Mouse (Mus musculus) urinary bladder, adult 2 months (tissue): ENCODE measurements around the gene Ttc24. TPM values are rescaled to one million over a fixed set of nuclear protein-coding genes. Genes with fewer than 3 reads are reported as not detected.

Experiments
- DNase-seq: peaks from one replicate; pipeline ENCODE4 v3.0.0; 2022; ENCODE audit warnings: low spot score
- polyA plus RNA-seq: library from polyadenylated mRNA; depleted of rRNA; stranded (reverse); fragments of >200 nt; gene quantifications from 2 replicates; pipeline ENCODE4 v1.2.3, GENCODE M21; 2012

Gene Ttc24
- polyA plus RNA-seq, 1 experiment = not detected

DNA sequence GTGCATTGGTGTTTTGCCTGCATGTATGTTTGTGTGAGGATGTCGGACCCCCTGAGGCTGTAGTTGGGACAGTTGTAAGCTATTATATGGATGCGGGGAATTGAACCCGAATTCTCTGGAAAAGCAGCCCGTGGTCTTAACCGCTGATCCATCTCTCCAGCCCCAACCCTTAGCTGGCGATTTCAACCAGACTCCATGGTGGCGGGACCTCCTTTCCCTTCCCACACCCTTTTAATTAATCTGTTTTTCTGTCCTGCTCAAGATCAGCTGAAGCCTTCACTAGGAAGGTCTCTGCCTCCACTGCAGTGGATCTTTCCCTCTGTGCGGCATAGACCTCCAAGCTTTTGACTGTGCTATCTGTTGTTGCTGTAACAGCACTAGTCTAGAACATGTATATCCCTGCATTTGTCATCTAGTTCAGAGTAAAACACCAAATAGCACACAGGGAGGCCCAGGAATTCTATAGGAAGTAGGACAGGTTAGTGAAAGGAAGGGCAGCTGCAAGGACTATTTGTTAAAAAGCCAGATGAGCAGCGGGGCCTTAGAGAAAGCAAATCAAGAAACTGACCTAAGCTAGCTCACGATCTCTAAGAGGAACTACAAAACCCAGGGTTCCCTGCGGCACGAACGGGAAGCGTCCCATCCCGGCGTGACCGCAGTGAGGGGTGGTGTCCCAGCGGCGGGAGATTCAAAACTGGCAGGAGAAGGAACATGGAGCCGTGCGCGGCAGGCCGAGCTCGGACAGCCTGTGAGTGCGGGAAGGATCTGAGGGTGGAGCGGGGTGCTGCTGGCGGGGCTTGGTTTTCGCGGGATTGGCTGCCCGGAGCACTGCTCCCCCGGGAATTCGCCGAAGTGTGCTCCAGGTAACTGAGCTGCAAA is 3.5 kb upstream of the Ttc24 start, which contains the start of gene Iqgap3:
Gene Iqgap3, plus strand, starts transcription at position 627 of the 879 bp plus-strand sequence.
- DNase-seq = peak; percentile 70

DNA sequence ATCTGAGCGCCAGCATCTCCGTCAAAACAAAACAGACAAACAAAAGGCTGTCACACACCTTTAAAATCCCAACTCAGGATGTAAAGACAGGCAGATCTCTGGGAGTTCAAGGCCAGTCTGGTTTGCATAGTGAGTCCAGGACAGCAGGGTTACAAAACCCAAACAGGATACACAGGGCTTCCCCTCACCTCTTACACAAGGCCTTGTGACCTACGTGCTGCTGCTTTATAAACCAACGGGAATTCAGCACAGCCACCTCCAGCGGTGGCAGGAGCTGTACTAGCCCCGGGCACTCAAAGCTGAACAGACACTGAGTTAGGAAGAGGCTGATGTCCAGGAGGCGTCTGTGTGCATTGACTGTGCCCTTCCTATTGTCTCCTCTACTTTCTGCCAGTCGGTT is 663 bp downstream of the Ttc24 start:
- no peak for DNase-seq

- no peak for DNase-seq
Measured at GRCm38 (mm10) chr3:88074766-88075165, 3.3 kb downstream of the Ttc24 start.

- DNase-seq = no peak
Measured at GRCm38 (mm10) chr3:88074351-88074750, 3.8 kb downstream of the Ttc24 start.

- no peak for DNase-seq
Measured at GRCm38 (mm10) chr3:88073631-88074030, 4.5 kb downstream of the Ttc24 start.

- DNase-seq = peak; percentile 73
Measured at GRCm38 (mm10) chr3:88071783-88072182, 6.3 kb downstream of the Ttc24 start.

- no peak for DNase-seq
Measured at GRCm38 (mm10) chr3:88068386-88068785, 9.7 kb downstream of the Ttc24 start.

DNA sequence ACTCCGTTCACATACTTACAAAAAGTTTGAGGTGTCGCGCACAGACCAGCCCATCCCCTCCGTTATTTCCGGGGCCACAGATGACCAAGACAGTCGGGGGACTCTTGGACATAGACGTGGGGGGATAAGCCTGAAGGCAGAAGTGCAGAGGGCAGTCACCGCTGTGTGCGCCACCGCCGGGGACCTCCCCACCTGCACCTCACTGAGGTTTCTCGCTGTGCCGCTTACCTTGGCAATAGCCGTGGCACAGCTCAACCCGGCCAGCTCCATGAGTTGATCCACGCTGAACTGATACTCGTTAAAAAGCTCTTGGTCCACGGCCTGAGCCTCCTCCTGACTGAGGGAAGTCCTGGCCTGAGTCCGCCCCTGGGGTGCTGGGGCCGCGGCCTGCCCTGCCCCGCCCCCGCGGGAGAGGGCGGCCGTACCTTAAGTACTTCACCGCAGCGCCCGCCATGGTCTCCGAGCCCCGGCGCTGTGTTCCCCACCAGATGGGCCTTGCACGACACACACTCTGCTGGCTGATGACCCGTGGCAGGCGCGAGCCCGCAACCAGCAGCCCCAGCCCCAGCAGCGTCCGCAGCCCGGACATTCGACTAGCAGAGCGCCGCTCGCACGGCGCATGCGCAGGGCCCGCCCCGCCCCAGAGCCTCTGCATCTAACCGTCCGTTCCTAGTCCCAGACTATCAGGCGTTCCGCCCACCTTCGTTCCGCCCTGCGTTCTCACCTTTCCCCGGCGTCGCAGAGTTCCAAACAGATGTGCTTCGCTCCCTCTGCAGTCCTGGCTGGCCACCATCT is 20.0 kb downstream of the Ttc24 start, which contains the start of gene Naxe:
Gene Naxe, minus strand, starts transcription at position 594 of the 795 bp plus-strand sequence.
- peak; percentile 80 for DNase-seq

GRCm38 (mm10) chr3:88057030-88057429 is 21.1 kb downstream of the Ttc24 start:
- no peak for DNase-seq

DNA sequence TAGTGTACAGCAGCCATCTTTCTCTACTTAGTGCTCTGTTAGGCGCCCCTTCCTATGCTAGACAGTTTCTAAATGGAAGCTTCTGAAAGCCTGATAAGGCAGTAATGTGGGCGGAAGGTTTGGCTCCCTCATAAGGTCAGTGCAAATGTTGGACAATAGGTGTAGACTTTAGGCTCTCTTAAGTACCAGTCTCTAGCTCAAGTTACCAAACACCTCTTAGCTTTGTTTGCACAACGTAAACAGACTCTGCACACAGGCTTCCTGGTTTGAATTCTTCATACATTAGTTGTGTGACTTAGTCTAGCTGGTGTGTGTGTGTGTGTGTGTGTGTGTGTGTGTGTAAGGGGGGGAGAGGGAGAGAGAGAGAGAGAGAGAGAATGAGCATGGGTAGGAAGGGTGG is 28.6 kb downstream of the Ttc24 start:
- no peak for DNase-seq

DNA sequence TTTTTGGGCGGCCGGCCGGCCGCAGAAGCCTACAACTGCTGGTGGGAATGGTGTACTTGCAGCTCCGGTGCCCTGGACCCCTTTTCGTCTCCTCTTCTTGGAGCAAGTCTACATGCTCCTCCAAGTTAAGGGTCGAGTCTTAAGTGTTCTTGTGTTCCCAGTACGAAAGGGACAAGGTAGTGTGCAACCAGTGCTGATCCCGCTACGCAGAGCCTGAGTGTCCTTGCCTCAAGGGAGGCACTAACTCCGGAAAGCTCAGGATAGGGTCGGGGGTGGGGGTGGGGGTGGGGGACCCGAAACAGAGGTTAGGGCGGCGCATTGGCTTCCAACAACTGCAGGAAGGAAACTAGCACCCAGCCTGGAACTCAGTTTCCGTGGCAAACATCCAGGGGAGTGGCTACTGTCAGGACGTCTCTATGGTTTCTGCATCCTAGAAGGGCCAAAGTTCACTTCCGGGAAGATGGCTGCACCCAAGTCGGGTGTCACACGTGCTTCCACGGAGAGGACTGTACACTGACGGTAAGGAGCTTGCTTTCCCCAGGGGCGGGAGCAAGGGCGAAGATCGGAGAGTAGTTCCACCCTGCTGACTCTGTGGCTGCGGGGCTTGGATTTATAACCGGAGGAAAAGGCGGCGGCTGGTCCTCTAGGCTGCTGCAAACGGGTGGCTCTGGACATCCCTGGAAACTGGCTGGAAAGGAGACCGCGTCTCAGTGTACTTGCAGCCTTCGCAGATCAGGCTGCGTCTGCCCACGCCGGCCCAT is 35.3 kb downstream of the Ttc24 start, which contains the start of gene Gpatch4:
Gene Gpatch4, plus strand, starts transcription at position 448 of the 761 bp plus-strand sequence.
- DNase-seq = peak; percentile 42

DNA sequence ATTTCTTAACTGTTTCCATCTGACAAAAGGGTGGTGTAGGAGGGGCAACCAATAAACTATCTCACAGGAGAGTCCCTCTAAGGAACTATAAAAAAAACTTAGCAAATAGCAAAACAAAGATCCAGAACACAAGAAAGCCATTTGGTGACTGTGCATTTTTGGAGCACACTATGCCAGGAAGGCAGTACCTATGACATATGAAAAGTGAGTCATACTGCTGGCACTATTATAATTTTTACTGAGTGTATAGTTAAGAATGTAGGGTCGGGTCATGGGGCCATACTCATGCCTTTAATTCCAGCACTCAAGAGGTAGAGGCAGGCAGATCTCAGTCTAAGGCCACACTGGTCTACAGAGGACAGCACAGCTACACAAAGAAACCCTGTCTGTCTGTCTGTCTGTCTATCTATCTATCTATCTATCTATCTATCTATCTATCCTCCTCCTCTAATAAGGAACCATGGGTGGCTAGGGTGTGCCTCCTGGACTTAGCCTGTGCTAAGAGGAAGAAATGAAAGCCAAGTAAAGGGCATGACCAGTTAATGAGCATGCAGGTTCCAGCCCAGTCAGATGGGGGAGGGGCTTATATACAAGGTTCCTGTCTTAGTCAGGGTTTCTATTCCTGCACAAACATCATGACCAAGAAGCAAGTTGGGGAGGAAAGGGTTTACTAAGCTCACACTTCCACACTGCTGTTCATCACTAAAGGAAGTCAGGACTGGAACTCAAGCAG is 42.4 kb downstream of the Ttc24 start:
- DNase-seq = no peak

DNA sequence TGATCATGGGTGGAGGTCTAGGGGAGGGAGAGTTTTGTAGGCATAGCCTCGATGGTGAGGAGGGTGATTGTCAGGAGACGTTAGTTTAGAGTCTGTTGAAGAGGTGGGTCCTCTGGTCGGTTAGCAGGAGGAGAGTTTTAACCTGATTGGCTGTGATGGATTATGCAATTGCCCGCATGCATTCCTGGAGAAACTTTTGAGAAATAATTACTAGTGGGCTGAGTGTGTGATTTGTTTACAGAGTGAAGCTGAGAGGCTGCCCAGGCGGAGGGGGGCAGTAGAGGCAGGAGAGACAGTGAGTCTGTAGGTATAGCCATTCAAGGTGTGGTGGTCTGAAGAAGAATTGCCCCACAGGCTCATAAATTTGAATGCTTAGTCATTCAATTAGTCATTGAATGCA is 44.6 kb downstream of the Ttc24 start:
- DNase-seq = no peak

- DNase-seq = no peak
Measured at GRCm38 (mm10) chr3:88030608-88031395, 47.3 kb downstream of the Ttc24 start.

DNA sequence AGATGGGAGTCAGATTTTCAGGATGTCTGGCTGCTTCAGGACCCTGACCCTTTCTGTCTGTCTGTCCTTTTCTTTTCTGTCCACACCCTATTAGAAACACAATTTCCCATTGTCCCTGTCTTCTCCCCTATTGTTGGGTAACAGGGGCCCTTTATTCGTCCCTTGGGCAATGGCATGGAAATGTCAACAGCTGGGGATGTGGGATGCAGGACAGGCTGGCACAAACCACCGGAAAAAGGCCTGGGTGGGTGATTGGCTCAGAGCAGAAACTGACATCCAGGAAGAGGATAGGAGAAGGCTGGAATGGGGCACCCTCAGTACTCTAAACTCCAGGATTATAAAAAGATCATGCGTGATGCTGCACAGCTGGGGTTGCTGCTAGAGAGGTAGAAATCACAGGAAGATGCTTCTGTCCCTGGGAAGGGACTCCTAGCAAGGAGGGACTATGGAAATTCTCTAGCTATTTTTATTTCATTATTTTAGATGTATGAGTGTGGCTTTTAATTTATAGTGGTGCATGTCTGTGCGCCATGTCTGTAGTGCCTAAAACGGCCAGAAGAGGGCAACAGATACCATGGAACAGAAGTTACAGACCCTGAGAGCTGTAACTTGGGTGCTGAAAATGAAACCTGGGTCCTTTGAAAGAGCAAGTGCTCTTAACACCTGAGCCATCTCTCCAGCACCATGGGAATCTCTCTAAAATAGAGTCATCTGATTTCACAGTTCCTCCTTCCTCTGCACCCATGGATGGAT is 50.5 kb downstream of the Ttc24 start, which contains the start of gene Hapln2:
Gene Hapln2, minus strand, starts transcription at position 150 of the 753 bp plus-strand sequence.
- DNase-seq = no peak

DNA sequence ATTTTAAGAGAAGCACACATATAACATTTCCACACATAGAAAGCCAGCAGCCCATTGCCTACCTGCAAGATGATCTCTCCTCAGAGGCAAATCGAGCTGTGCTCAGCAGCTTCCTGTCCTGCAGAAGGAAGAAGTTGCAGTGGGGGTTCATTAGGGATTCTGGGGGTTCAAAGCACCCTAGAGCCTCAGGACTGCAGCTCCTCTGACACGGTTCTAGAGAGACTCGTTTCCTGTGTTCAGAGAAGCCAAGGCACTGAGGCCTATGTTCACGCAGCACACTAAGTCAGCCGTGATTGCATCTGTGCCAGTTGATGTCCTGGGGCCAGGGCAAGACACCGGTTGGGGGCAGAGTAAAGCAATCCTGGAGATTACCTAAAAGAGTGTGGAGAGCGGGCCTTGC is 51.3 kb downstream of the Ttc24 start:
- DNase-seq = no peak

GRCm38 (mm10) chr3:88023192-88024074 is 54.7 kb downstream of the Ttc24 start:
- no peak for DNase-seq
